8 mouse cellular contexts compared by ENCODE assay signal in genomic region chr9:114025846-114026245, GRCm38 (mm10). TPM values are rescaled to one million over a fixed set of nuclear protein-coding genes. Genes with fewer than 3 reads are reported as not detected.
A peak's percentile ranks its signal among the peaks of the same experiment; 100 is the strongest.
DNase-seq lines count a peak whose midpoint lies in the region; ATAC-seq lines count a peak whose summit lies in the region.

No protein-coding gene starts in this region.

- no peaks in the 10 kb centered on the region for H3K9me3 ChIP-seq in lung, embryonic 15.5 days
- no peaks in the 10 kb centered on the region for H3K9me3 ChIP-seq in intestine, embryonic 15.5 days
- H3K9me3 ChIP-seq in neural tube, embryonic 15.5 days (replicated peaks), result no peaks in the 10 kb centered on the region

- peaks cover 5% of the 10 kb centered on the region; the same call in 1 of the 2 replicates for H3K27me3 ChIP-seq in lung, embryonic 15.5 days
- H3K27me3 ChIP-seq in intestine, embryonic 15.5 days (replicated peaks), result no peaks in the 10 kb centered on the region
- H3K27me3 ChIP-seq in neural tube, embryonic 15.5 days (replicated peaks), result no peaks in the 10 kb centered on the region

- H3K4me2 ChIP-seq in lung, embryonic 15.5 days, result peak overlapping the region; percentile 97
- H3K4me2 ChIP-seq in intestine, embryonic 15.5 days (replicated peaks), result peak overlapping the region; percentile 97
- H3K4me2 ChIP-seq in neural tube, embryonic 15.5 days, result peak overlapping the region; percentile 67

- no peak for ATAC-seq in lung, embryonic 15.5 days (ENCODE audit: borderline replicate concordance, extremely low read depth, low FRiP score, low TSS enrichment)
- ATAC-seq in intestine, embryonic 15.5 days, result no peak
- no peak for ATAC-seq in neural tube, embryonic 15.5 days (ENCODE audit: low FRiP score)
- ATAC-seq in frontal cortex, adult (ENCODE audit: low TSS enrichment), result no peak

- 12% methylated on average over 8 of the region's 8 CpGs for WGBS in lung, embryonic 15.5 days
- 14% methylated on average over 8 of the region's 8 CpGs for WGBS in intestine, embryonic 15.5 days
- WGBS in neural tube, embryonic 15.5 days, result 7% methylated on average over 8 of the region's 8 CpGs

- H3K4me1 ChIP-seq in lung, embryonic 15.5 days, result peaks cover 4% of the 10 kb centered on the region; the same call in 1 of the 2 replicates
- H3K4me1 ChIP-seq in intestine, embryonic 15.5 days (replicated peaks), result peaks cover 10% of the 10 kb centered on the region; the same call in 1 of the 2 replicates
- H3K4me1 ChIP-seq in neural tube, embryonic 15.5 days, result peaks cover 17% of the 10 kb centered on the region

- no peak overlapping the region for H3K27ac ChIP-seq in lung, embryonic 15.5 days
- H3K27ac ChIP-seq in intestine, embryonic 15.5 days, result no peak overlapping the region
- H3K27ac ChIP-seq in neural tube, embryonic 15.5 days (replicated peaks), result peak overlapping the region; percentile 85

- DNase-seq in lung, postnatal 25 days (ENCODE audit: low spot score), result no peak
- DNase-seq in embryo, embryonic 9.5 days (ENCODE audit: extremely low spot score), result peak; percentile 10
- no peak for DNase-seq in left cerebral cortex, adult 18-20 months (ENCODE audit: low spot score in 2 of 2)
- DNase-seq in ovary, postnatal 10 days (ENCODE audit: low spot score), result no peak

- peak overlapping the region; percentile 47; the same call in 1 of the 2 replicates for H3K9ac ChIP-seq in lung, embryonic 15.5 days
- H3K9ac ChIP-seq in intestine, embryonic 15.5 days, result peak overlapping the region; percentile 45; the same call in 1 of the 2 replicates
- H3K9ac ChIP-seq in neural tube, embryonic 15.5 days (replicated peaks), result peak overlapping the region; percentile 78

- H3K4me3 ChIP-seq in lung, embryonic 15.5 days, result peak overlapping the region; percentile 63
- peak overlapping the region; percentile 62 for H3K4me3 ChIP-seq in intestine, embryonic 15.5 days (replicated peaks)
- peak overlapping the region; percentile 78 for H3K4me3 ChIP-seq in neural tube, embryonic 15.5 days (replicated peaks)

- no peaks in the 10 kb centered on the region for H3K36me3 ChIP-seq in lung, embryonic 15.5 days
- no peaks in the 10 kb centered on the region for H3K36me3 ChIP-seq in intestine, embryonic 15.5 days
- H3K36me3 ChIP-seq in neural tube, embryonic 15.5 days, result no peaks in the 10 kb centered on the region

RNA-seq across cellular contexts. Expression of gene Fbxl2, which starts 20.1 kb away (rescaled TPM):
- polyA plus RNA-seq in lung, embryonic 15.5 days (2015; fragmentation: Nextera tagmentation; extraction: Ambion mirVana), result 4.3 and 5.1 TPM in 2 replicates
- 2.7 and 3.2 TPM in 2 replicates for polyA plus RNA-seq in intestine, embryonic 15.5 days (2015; fragmentation: Nextera tagmentation; extraction: Ambion mirVana)
- polyA plus RNA-seq in neural tube, embryonic 15.5 days (2015; fragmentation: Nextera tagmentation; extraction: Ambion mirVana), result 21.2 and 28.4 TPM in 2 replicates
- total RNA-seq in left cerebral cortex, adult 18-20 months (2021), result 10 to 100 TPM; 55.3 to 57.6 TPM

RNA-seq across cellular contexts. Expression of gene Susd5, which starts 31.1 kb away (rescaled TPM):
- polyA plus RNA-seq in lung, embryonic 15.5 days (2015; fragmentation: Nextera tagmentation; extraction: Ambion mirVana), result 0.89 and 0.97 TPM in 2 replicates
- polyA plus RNA-seq in intestine, embryonic 15.5 days (2015; fragmentation: Nextera tagmentation; extraction: Ambion mirVana), result 0.42 and 0.63 TPM in 2 replicates
- polyA plus RNA-seq in neural tube, embryonic 15.5 days (2015; fragmentation: Nextera tagmentation; extraction: Ambion mirVana), result 2.1 and 3.1 TPM in 2 replicates
- 10 to 100 TPM in 1 of 2 experiments, 1 to 10 TPM in 1; 8.1 to 10.3 TPM for total RNA-seq in left cerebral cortex, adult 18-20 months (2021)
